Mouse (Mus musculus): ENCODE measurements at regions not wholly inside any gene's neighbourhood (a gene's known extent, or its start where the extent isn't known, plus 50 kb on each side); places are given as distances from the start of the nearest gene placed in this dataset.

GRCm38 (mm10) chr6:144922762-144923161 is 141.0 kb upstream of the Sox5 start:
- TF ChIP-seq POLR2A (IDR thresholded peaks at IDR 0.05; ENCODE audit: borderline replicate concordance, insufficient read depth, low read length) (no peak), CTCF (IDR thresholded peaks at IDR 0.05; ENCODE audit: borderline replicate concordance, insufficient read depth, low read depth, low read length) (no peak)
- DNase-seq, result no peak
- WGBS, result 85% methylated on average over 3 of the region's 3 CpGs

GRCm38 (mm10) chr6:144919750-144920149 is 138.0 kb upstream of the Sox5 start:
- no peaks in the 10 kb centered on the region for H3K27me3 ChIP-seq (ENCODE audit: control insufficient read depth, insufficient read depth, low read length)
- H3K4me1 ChIP-seq (ENCODE audit: control insufficient read depth, insufficient read depth, low read length), result no peaks in the 10 kb centered on the region
- TF ChIP-seq CTCF (IDR thresholded peaks at IDR 0.05; ENCODE audit: borderline replicate concordance, insufficient read depth, low read depth, low read length) (no peak), POLR2A (IDR thresholded peaks at IDR 0.05; ENCODE audit: borderline replicate concordance, insufficient read depth, low read length) (no peak)
- no peak overlapping the region for H3K4me3 ChIP-seq (replicated peaks; ENCODE audit: insufficient read depth, low read depth, low read length)
- 80% methylated on average over 5 of the region's 5 CpGs for WGBS
- no peak for DNase-seq
- no peak overlapping the region for H3K27ac ChIP-seq (ENCODE audit: insufficient read depth, low read length)

More at GRCm38 (mm10) chr6:144922762-144923161, 141.0 kb upstream of the Sox5 start:
- no peaks in the 10 kb centered on the region for H3K27me3 ChIP-seq (ENCODE audit: control insufficient read depth, insufficient read depth, low read length)
- no peaks in the 10 kb centered on the region for H3K4me1 ChIP-seq (ENCODE audit: control insufficient read depth, insufficient read depth, low read length)
- no peak overlapping the region for H3K27ac ChIP-seq (ENCODE audit: insufficient read depth, low read length)
- no peak overlapping the region for H3K4me3 ChIP-seq (replicated peaks; ENCODE audit: insufficient read depth, low read depth, low read length)

GRCm38 (mm10) chr6:144917128-144917527 is 135.4 kb upstream of the Sox5 start:
- TF ChIP-seq CTCF (IDR thresholded peaks at IDR 0.05; ENCODE audit: borderline replicate concordance, insufficient read depth, low read depth, low read length), result no peak
- no peak overlapping the region for H3K27ac ChIP-seq (ENCODE audit: insufficient read depth, low read length)
- DNase-seq, result no peak
- H3K4me1 ChIP-seq (ENCODE audit: control insufficient read depth, insufficient read depth, low read length), result no peaks in the 10 kb centered on the region
- WGBS, result 72% methylated on average over 8 of the region's 8 CpGs
- H3K4me3 ChIP-seq (replicated peaks; ENCODE audit: insufficient read depth, low read depth, low read length), result no peak overlapping the region
- no peaks in the 10 kb centered on the region for H3K27me3 ChIP-seq (ENCODE audit: control insufficient read depth, insufficient read depth, low read length)

GRCm38 (mm10) chr6:144911781-144912180 is 130.0 kb upstream of the Sox5 start:
- 73% methylated on average over 7 of the region's 7 CpGs for WGBS
- no peaks in the 10 kb centered on the region for H3K27me3 ChIP-seq (ENCODE audit: control insufficient read depth, insufficient read depth, low read length)
- DNase-seq, result no peak
- TF ChIP-seq CTCF (IDR thresholded peaks at IDR 0.05; ENCODE audit: borderline replicate concordance, insufficient read depth, low read depth, low read length), result no peak
- no peak for TF ChIP-seq POLR2A (IDR thresholded peaks at IDR 0.05; ENCODE audit: borderline replicate concordance, insufficient read depth, low read length)
- no peak overlapping the region for H3K4me3 ChIP-seq (replicated peaks; ENCODE audit: insufficient read depth, low read depth, low read length)
- no peak overlapping the region for H3K27ac ChIP-seq (ENCODE audit: insufficient read depth, low read length)
- no peaks in the 10 kb centered on the region for H3K4me1 ChIP-seq (ENCODE audit: control insufficient read depth, insufficient read depth, low read length)

DNA sequence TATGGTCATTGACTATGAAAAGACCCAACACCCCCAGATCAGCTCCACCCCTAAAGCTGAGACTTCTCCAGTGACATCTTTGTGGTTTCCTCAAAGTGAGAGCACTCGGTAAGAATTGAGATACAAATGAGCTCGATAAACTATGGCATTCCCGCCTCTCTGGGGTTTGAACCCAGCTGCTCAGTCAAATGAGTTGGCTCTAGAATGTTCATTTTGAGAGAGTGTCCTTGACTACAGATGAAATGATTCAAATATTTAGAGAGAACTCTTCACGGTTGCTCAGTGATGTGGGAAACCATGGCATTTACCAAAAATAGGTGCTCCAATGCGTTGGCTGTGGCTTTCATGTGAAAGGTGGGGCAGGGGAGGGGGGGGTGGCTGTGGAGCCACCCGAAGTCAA is 128.6 kb upstream of the Sox5 start:
- no peak for DNase-seq
- TF ChIP-seq POLR2A (IDR thresholded peaks at IDR 0.05; ENCODE audit: borderline replicate concordance, insufficient read depth, low read length) (no peak), CTCF (IDR thresholded peaks at IDR 0.05; ENCODE audit: borderline replicate concordance, insufficient read depth, low read depth, low read length) (no peak)
- Histone ChIP-seq H3K27ac (ENCODE audit: insufficient read depth, low read length) (no peak overlapping the region), H3K4me3 (replicated peaks; ENCODE audit: insufficient read depth, low read depth, low read length) (no peak overlapping the region), H3K27me3 (ENCODE audit: control insufficient read depth, insufficient read depth, low read length) (no peaks in the 10 kb centered on the region), H3K4me1 (ENCODE audit: control insufficient read depth, insufficient read depth, low read length) (no peaks in the 10 kb centered on the region)
- 72% methylated on average over 6 of the region's 6 CpGs for WGBS

- no peaks in the 10 kb centered on the region for H3K4me1 ChIP-seq (ENCODE audit: control insufficient read depth, insufficient read depth, low read length)
- 94% methylated on average over 11 of the region's 11 CpGs for WGBS
- TF ChIP-seq POLR2A (IDR thresholded peaks at IDR 0.05; ENCODE audit: borderline replicate concordance, insufficient read depth, low read length) (no peak), CTCF (IDR thresholded peaks at IDR 0.05; ENCODE audit: borderline replicate concordance, insufficient read depth, low read depth, low read length) (no peak)
- no peak overlapping the region for H3K4me3 ChIP-seq (replicated peaks; ENCODE audit: insufficient read depth, low read depth, low read length)
- H3K27ac ChIP-seq (ENCODE audit: insufficient read depth, low read length), result no peak overlapping the region
- no peak for DNase-seq
- H3K27me3 ChIP-seq (ENCODE audit: control insufficient read depth, insufficient read depth, low read length), result no peaks in the 10 kb centered on the region
Observed at GRCm38 (mm10) chr6:144908646-144909045, 126.9 kb upstream of the Sox5 start.

DNA sequence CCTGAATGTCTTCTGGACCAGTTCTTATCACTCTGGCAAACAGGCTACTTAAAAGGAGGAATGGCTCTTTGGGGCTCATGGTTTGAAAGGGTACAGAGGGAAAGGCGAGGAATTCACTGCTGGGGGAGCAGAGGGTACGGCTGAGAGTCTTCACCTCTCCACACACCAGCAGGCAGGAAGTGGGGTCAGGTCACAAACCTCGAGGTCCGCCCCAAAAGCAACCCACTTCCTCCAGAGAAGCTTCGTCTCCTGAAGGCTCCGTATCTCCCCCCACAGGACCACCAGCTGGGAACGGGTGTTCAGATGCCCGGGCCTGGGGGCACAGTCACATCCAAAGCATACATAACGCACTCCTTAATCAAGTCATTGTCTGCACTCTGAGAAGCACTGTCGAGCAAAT is 121.4 kb upstream of the Sox5 start:
- no peaks in the 10 kb centered on the region for H3K27me3 ChIP-seq (ENCODE audit: control insufficient read depth, insufficient read depth, low read length)
- no peak overlapping the region for H3K4me3 ChIP-seq (replicated peaks; ENCODE audit: insufficient read depth, low read depth, low read length)
- no peaks in the 10 kb centered on the region for H3K4me1 ChIP-seq (ENCODE audit: control insufficient read depth, insufficient read depth, low read length)
- no peak overlapping the region for H3K27ac ChIP-seq (ENCODE audit: insufficient read depth, low read length)
- TF ChIP-seq CTCF (IDR thresholded peaks at IDR 0.05; ENCODE audit: borderline replicate concordance, insufficient read depth, low read depth, low read length), result no peak
- TF ChIP-seq POLR2A (IDR thresholded peaks at IDR 0.05; ENCODE audit: borderline replicate concordance, insufficient read depth, low read length), result no peak
- no peak for DNase-seq
- 50% methylated on average over 10 of the region's 10 CpGs for WGBS

- Histone ChIP-seq H3K27me3 (ENCODE audit: control insufficient read depth, insufficient read depth, low read length) (no peaks in the 10 kb centered on the region), H3K4me3 (replicated peaks; ENCODE audit: insufficient read depth, low read depth, low read length) (no peak overlapping the region), H3K4me1 (ENCODE audit: control insufficient read depth, insufficient read depth, low read length) (no peaks in the 10 kb centered on the region), H3K27ac (ENCODE audit: insufficient read depth, low read length) (no peak overlapping the region)
- no peak for DNase-seq
- no peak for TF ChIP-seq POLR2A (IDR thresholded peaks at IDR 0.05; ENCODE audit: borderline replicate concordance, insufficient read depth, low read length)
- no peak for TF ChIP-seq CTCF (IDR thresholded peaks at IDR 0.05; ENCODE audit: borderline replicate concordance, insufficient read depth, low read depth, low read length)
- WGBS, result 58% methylated on average over 20 of the region's 20 CpGs
Observed at GRCm38 (mm10) chr6:144902267-144902995, 120.7 kb upstream of the Sox5 start.
